Mouse (Mus musculus) G1E (cell line): ENCODE measurements around the gene Ranbp10.

Source experiments
- CTCF ChIP-seq: IDR thresholded peaks from 2 replicates; pipeline ENCODE4 v1.5.1; 2012; ENCODE audit warnings: low read depth, low read length, inconsistent platforms, mixed read lengths
- GATA1 ChIP-seq: IDR thresholded peaks from 2 replicates; pipeline ENCODE4 v1.6.1; 2012; ENCODE audit warnings: borderline replicate concordance, low read length, inconsistent platforms, mixed read lengths
- GATA2 ChIP-seq: IDR thresholded peaks from 2 replicates; pipeline ENCODE4 v1.6.1; 2012; ENCODE audit warnings: low read depth, low read length, inconsistent platforms, borderline replicate concordance
- TAL1 ChIP-seq: conservative IDR thresholded peaks from 2 replicates; pipeline ENCODE4 v1.6.1; 2012; ENCODE audit warnings: low read depth, low read length, inconsistent platforms, mixed read lengths

- TF ChIP-seq GATA2 (no peak), GATA1 (no peak), CTCF (no peak), TAL1 (no peak)
Observed at GRCm38 (mm10) chr8:105858495-105858894, 31.3 kb upstream of the Ranbp10 start.
